Mouse (Mus musculus) liver (tissue): Measurements from ENCODE around the gene Dab1.

Experiments used
- DNase-seq: peaks from one replicate; pipeline ENCODE4 v3.0.0-alpha.2; 2020; ENCODE audit warnings: mixed read lengths

The Dab1 gene

GRCm38 (mm10) chr4:104404099-104404498 lies 784.9 kb downstream of the Dab1 start:
- DNase-seq: no peak

DNA sequence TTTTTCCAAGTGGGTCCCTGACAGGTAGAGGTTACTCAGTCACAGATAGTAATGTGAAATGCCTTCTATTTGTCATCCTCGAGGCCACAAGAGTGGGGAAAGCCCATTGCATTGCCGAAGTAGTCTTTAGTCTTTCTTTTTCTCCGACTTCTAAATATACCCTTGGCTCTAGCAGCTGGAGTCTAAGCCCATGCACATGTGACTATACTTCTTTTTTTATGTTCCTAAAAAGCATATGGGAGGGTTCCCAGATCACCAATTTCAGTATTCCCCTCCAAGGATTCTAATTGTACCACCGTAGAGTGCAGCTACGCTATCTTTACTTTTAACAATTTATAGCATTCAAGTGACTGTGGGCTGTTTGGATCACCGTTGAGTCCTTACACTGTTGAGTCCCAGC lies 791.8 kb downstream of the Dab1 start:
- DNase-seq: no peak

GRCm38 (mm10) chr4:104415482-104415881 lies 796.3 kb downstream of the Dab1 start:
- no peak for DNase-seq

GRCm38 (mm10) chr4:104418354-104418753 lies 799.2 kb downstream of the Dab1 start:
- DNase-seq: no peak

DNA sequence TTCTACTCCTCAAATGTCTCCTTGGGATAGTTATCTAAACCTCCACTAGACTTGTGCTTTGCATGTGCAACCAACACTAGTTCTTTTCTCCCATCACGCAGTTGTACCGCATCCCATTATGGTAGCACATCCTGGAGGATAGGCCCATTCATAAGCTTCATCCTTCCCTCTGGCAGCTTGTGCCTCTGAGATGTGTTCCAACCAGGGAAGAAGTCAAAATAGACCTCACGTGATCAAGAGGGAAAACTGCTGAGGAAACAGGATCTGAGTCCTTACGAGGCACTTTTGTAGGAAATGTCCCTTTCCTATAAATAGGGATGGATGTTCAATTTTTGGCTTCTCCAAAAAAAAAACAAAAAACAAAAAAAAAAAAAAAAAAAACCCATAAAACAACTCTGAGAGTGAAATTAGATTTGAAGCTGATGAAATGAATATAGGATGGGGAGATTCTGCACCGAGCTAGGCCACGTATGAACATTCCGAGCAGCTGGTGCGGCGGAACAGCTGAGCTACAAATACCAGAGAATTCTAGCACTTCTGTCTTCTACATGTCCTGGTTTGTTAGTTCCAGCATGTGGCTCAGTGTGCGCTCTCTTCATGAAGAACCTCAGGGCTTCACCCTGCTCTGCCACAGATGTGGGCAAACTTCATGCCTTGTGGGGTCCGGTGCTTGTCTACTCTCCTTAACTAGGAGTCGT lies 802.0 kb downstream of the Dab1 start:
- no peak for DNase-seq

DNA sequence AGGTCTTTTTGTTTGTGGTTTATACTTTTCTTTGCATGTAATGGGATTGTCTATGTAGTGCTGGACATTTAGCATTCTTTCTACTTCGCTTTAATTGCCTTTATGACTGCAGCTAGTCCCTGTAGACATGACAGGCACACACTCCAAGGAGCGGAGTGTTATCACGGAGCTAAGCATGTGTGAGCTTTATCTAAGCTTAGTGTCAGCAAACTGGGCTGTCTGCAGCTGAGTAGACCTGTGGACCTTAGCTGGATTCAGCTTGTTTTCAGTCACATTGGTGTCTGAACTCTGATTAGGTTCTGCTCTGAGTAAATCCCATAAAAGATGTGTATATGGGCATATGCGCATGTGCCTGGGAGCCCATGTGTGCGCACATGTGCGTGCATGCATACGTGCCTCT lies 810.0 kb downstream of the Dab1 start:
- DNase-seq: no peak

- no peak for DNase-seq
These were observed 812.2 kb downstream of the Dab1 start for GRCm38 (mm10) chr4:104431231-104431855.

DNA sequence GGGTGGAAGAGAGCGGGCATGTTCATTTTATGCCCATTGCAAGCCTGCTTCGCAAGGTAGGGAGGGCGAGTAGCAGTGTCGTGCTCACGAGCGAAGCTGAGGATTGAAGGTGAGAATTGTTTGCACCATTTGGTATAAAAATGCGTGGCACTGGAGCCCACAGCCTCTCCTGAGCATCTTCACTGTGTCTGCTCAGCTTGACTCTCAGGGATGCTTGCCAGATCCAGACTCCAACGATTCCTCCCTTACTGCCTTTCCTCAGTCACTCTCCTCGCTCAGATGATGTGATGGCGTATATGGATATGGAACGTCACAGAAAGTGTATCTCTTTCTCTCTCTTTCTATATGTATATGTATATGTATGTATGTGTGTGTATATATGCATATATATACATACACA lies 813.0 kb downstream of the Dab1 start:
- no peak for DNase-seq

DNA sequence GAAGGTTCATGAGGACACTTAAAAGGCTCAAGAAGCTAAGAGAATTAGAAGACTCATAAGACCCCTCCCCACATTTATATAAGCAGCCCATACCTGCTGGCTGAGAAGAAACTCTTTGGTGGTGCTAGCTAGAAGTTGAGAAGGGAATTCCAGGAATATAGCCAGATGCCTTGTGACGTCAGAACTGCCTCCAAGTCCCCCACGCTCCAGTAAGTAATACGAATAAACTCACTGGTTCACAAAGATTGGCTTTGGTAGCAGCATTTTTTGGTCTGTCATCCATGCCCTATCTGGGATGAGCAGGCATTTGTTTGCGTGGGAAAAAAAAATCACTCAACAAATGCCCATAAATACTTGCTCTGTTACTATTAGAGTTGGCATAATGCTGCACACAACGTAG lies 816.6 kb downstream of the Dab1 start:
- no peak for DNase-seq

DNA sequence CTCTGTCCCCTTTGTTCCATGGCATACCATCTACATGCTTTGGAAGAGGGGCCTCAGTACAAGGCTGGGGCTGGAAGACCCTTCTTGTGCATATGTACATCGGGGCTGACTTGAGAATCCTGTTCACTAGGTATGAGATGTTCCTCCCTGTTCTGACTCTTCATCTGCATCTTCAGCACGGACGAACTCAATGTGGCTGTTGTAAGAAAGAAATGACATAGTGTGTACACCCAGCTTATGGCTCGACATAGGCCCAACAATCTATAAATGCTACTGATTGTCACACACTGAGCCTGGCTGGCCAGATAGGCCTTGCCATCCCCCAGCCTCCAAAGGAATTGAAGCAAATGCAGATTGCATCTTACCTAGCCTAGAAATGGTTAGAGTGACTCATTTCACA lies 817.3 kb downstream of the Dab1 start:
- DNase-seq: no peak

DNA sequence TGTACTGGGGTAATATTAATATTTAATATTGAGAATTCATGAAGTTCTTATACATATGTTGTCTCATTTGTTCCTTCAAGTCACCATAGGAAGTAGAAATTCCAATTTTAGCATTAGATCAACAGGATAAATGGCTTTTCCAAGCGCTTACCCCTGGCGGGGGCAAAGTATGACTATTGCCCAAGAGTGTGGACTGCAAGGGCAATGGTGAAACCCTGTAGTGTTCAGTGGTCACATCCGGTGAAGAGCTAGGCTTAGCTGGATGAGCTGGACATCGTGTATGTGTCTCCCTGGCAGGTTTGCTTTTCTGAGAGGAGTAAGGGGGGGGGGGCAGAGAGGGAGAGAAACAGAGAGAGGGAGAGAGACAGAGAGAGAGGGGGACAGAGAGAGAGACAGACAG lies 819.6 kb downstream of the Dab1 start:
- DNase-seq: peak; percentile 5

DNA sequence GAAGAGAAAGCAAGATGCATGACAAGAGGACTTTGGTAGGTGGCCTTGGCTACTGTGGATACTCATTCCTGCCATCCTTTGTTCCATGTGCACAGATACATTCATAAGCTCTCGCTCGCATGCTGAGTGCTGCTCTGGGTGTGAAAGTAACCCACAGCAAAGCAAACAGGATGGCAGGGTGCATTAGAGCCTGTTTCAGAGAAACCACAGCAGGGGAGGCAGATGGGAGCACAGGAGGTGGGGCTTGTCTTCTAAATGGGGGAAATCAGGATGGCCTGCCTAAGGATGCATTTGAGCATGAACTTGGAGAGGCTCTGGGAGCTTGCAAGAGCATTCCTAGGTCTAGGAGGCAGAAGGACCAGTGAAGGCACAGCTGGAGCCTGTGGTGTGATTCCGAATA lies 820.5 kb downstream of the Dab1 start:
- no peak for DNase-seq

- no peak for DNase-seq
These were observed 824.0 kb downstream of the Dab1 start for GRCm38 (mm10) chr4:104442925-104443747.

- no peak for DNase-seq
These were observed 824.6 kb downstream of the Dab1 start for GRCm38 (mm10) chr4:104443775-104444174.

DNA sequence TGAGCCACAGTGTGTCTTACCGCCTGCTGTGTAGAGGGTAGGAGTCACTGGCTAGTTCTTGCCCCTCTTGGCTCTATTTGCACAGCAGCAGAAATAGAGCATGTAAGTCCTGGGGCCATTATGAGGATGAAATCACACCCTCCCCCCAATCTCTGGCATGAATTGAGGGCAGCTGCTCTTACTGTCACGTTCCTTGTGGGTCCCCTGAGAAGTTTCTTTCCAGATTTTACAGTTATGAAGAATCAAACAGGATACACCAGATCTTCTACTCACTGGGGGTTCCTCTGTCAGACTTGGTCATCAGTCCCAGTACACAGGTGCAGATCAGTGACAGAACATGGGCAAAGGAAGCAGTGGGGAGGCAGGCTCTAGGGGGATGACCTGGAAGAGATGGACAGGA lies 825.8 kb downstream of the Dab1 start:
- DNase-seq: no peak

DNA sequence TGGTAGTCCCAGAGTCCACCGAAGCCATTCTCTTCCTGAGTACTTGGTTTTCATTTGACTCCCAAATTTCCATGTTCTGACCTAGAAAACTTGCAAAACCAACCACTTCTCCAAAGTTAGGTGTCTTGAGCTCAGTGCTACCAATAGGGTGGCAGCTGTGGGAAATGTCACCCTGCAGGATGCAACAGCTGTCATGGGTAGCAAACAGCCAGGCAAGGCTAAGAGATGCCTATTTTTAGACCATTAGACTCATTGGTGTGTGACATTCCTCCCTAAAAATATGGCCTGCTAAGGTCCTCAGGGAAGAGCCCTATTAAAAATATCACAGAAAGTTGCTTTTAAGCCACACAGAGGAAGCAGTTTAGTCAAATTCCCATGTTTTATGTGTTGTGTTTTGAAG lies 829.0 kb downstream of the Dab1 start:
- no peak for DNase-seq

DNA sequence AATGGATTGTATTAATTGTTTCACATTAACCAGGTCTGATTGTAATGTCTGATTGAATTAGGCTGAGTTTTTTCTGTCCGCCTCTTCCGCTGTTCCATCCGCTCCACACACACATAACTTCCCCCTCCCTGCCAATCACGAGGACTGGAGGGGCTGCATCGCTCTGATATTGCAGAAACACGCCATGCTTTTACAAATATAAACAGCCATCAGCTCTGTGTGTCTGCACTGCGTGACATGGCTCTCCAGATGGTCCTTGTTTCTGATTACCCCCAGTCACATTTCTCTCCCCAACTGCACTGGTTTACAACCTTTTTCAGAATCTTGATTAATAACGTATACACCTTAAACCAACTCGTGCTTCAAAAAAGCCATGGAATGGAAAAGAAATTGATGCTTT lies 831.5 kb downstream of the Dab1 start:
- DNase-seq: no peak

DNA sequence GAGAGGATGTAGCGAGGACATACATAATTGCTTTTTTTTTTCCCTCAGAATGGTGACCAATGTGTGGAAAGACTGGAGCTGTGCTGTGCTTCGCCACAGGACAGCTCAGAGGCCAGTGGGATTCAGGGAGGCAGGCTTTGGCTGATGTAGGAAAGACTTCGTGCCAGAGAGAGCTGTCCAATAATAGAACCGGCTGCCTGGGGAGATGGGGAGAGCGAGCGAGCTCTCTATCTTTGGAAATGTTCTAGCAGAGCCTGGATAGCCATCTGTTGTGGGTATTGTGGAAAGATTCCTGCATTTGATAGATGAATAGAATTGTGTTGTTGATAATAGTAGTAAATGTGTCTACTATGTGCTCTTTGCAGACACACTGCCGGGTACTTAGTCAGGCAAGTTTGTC lies 833.4 kb downstream of the Dab1 start:
- DNase-seq: no peak

GRCm38 (mm10) chr4:104455151-104455550 lies 836.0 kb downstream of the Dab1 start:
- no peak for DNase-seq

DNA sequence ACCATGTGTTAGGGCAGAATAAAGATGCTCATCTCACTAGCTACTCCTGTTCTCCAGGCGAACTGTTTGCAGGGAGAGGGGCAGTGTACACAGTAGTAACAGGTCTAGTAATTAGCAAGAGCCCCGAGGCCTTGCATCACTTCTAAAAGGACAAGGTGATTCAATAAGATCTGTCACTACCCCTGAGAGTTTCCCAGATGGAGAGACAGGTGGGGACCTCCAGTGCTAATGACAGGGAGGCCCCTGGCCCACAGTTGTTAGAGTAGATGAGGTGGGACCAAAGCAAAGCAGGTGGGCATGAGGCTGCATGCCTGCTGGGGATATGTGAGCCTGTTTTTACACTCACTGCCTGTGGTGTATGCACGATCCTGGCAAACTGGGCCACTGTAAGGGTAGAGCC lies 836.6 kb downstream of the Dab1 start:
- no peak for DNase-seq

- no peak for DNase-seq
These were observed 837.2 kb downstream of the Dab1 start for GRCm38 (mm10) chr4:104456173-104456873.

GRCm38 (mm10) chr4:104458726-104459125 lies 839.6 kb downstream of the Dab1 start:
- DNase-seq: no peak
